Mouse (Mus musculus) liver, embryonic 12.5 days (tissue): ENCODE measurements around the gene Slfnl1. TPM values are rescaled to one million over a fixed set of nuclear protein-coding genes. Genes with fewer than 3 reads are reported as not detected.

Experiments used
- ATAC-seq: fragments of 200-750 bp; cut with Nextera tagmentation; 2 replicates; pipeline ENCODE4 v1.8.0; 2017; ENCODE audit warnings: moderate number of reproducible peaks, mild to moderate bottlenecking, moderate library complexity
- H3K27ac ChIP-seq: fragments of 300-500 bp; sonication (generic); 2 replicates; pipeline ENCODE4 v1.5.1; 2016; ENCODE audit warnings: mild to moderate bottlenecking
- H3K27me3 ChIP-seq: fragments of 300-500 bp; sonication (generic); replicated peaks from 2 replicates; pipeline ENCODE4 v1.6.1; 2016; ENCODE audit warnings: mild to moderate bottlenecking, moderate library complexity
- H3K36me3 ChIP-seq: fragments of 300-500 bp; sonication (generic); 2 replicates; pipeline ENCODE4 v1.6.1; 2016; ENCODE audit warnings: mild to moderate bottlenecking, moderate library complexity
- H3K4me1 ChIP-seq: fragments of 300-500 bp; sonication (generic); 2 replicates; pipeline ENCODE4 v1.6.1; 2016
- H3K4me2 ChIP-seq: fragments of 300-500 bp; sonication (generic); 2 replicates; pipeline ENCODE4 v1.6.1; 2016; ENCODE audit warnings: mild to moderate bottlenecking, moderate library complexity
- H3K4me3 ChIP-seq: fragments of 300-500 bp; sonication (generic); 2 replicates; pipeline ENCODE4 v1.5.1; 2016; ENCODE audit warnings: mild to moderate bottlenecking, moderate library complexity
- H3K9ac ChIP-seq: fragments of 300-500 bp; sonication (generic); 2 replicates; pipeline ENCODE4 v1.6.1; 2016; ENCODE audit warnings: mild to moderate bottlenecking, moderate library complexity
- H3K9me3 ChIP-seq: fragments of 300-500 bp; sonication (generic); replicated peaks from 2 replicates; pipeline ENCODE4 v1.6.1; 2016; ENCODE audit warnings: mild to moderate bottlenecking, moderate library complexity
- WGBS: fragments of 180-500 bp; shearing (Covaris S2); methylation state at CpG from one replicate; pipeline ENCODE4 v1.1.7; 2016; ENCODE audit not compliant: insufficient replicate concordance; 5-methylcytosine and 5-hydroxymethylcytosine counted together
- polyA plus RNA-seq: library from polyadenylated mRNA; unstranded; fragments of >200 nt; fragmentation: Nextera tagmentation; extraction: Ambion mirVana; gene quantifications from 2 replicates; pipeline ENCODE4 v1.2.1, GENCODE M21; 2016

Slfnl1 gene
- polyA plus RNA-seq, 1 experiment from 2014 or later = not detected

DNA sequence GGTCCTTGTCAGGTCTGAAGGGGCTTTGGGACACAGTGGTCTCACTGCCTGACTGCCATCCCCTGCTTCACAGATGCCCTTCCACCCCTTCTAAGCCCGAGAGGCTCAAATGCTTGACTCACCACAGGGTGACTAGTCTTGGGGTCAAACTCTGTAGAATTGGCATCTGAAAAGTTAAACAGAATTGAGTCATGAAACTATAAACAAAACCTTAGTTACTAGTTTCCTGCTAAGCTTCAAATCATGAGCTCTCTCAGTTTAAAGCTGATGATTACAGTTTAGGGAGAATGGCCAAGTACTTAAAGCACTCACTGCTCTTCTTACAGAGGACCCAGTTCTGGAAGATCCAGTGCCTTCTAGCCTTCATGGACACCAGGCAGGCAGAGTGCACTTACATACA, 12.9 kb downstream of the Slfnl1 start:
- Histone ChIP-seq H3K9me3 (no peaks in the 10 kb centered on the region), H3K27ac (no peak overlapping the region), H3K4me2 (no peak overlapping the region), H3K4me1 (no peaks in the 10 kb centered on the region), H3K9ac (no peak overlapping the region), H3K36me3 (peaks cover 100% of the 10 kb centered on the region), H3K4me3 (no peak overlapping the region), H3K27me3 (no peaks in the 10 kb centered on the region)
- 67% methylated on average over 1 of the region's 1 CpGs for WGBS
- no peak for ATAC-seq

DNA sequence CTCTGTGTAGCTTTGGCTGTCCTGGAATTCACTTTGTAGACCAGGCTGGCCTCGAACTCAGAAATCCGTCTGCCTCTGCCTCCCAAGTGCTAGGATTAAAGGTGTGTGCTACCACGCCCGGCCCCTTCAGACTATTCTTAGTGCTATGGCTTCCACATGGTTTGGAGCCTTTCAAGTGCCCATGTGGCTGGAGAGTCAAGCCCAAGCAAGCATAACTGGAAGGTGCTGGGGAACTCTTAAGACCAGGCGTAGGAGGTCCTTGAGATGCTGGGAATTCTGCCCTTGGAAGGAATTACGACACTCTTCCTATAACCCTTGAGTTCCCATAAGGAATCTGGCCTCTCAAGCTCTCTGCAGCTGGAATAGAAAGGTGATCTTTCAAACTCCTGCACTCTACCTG, 24.6 kb downstream of the Slfnl1 start:
- Histone ChIP-seq H3K9ac (no peak overlapping the region), H3K27me3 (no peaks in the 10 kb centered on the region), H3K4me3 (no peak overlapping the region), H3K36me3 (peaks cover 97% of the 10 kb centered on the region), H3K9me3 (no peaks in the 10 kb centered on the region), H3K27ac (no peak overlapping the region), H3K4me2 (no peak overlapping the region), H3K4me1 (0 out of 2 replicates have a peak, but pooled peaks cover 2% of the 10 kb centered on the region)
- WGBS = 85% methylated on average over 6 of the region's 6 CpGs
- no peak for ATAC-seq

DNA sequence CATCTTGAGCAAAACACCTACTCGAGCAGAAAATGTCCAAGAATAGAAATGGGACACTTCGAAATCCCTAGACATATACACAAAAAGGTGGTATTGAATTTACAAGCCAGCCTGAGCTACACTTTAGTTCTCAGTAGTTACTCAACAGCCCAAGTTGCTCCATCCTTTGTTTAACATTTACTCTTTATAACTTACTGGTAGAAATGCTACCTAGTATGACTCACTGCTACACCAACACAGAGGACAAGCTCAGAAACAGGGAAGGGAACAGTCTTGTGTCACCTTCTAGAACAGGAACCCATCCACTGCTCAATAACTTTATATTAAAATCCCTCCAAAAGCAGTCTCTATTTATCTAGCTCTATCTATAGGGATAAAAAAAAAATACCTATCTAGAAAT, 33.7 kb downstream of the Slfnl1 start:
- H3K9ac ChIP-seq = no peak overlapping the region
- 78% methylated on average over 2 of the region's 2 CpGs for WGBS
- H3K27me3 ChIP-seq = no peaks in the 10 kb centered on the region
- H3K4me3 ChIP-seq = no peak overlapping the region
- peaks cover 63% of the 10 kb centered on the region for H3K36me3 ChIP-seq
- H3K4me2 ChIP-seq = no peak overlapping the region
- no peak for ATAC-seq
- H3K9me3 ChIP-seq = no peaks in the 10 kb centered on the region
- H3K27ac ChIP-seq = no peak overlapping the region
- peaks cover 34% of the 10 kb centered on the region for H3K4me1 ChIP-seq

DNA sequence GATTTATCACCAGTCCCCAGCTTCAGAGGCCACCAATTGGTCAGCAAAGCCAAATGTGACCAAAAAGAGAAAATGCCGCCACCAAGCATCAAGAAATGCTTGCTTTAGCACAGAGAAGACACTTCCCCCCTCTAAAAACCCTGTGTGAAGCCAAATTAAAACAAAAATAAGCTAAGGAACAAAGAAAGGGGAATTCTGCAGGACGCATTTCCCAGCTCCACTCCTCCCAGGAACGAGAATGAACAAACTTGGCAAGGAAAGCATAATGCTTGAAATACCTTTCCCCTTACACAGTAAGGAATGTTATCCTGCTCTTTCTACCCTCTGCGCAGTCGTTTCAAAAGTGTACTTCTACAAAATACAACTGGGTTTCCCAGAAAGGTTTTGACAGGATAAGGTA, 36.0 kb downstream of the Slfnl1 start:
- Histone ChIP-seq H3K27ac (peak overlapping the region; percentile 45), H3K9me3 (no peaks in the 10 kb centered on the region), H3K36me3 (peaks cover 40% of the 10 kb centered on the region), H3K4me3 (peak overlapping the region; percentile 86), H3K9ac (peak overlapping the region; percentile 90), H3K4me2 (peak overlapping the region; percentile 99), H3K4me1 (peaks cover 43% of the 10 kb centered on the region), H3K27me3 (no peaks in the 10 kb centered on the region)
- 54% methylated on average over 5 of the region's 5 CpGs for WGBS
- ATAC-seq = no peak

DNA sequence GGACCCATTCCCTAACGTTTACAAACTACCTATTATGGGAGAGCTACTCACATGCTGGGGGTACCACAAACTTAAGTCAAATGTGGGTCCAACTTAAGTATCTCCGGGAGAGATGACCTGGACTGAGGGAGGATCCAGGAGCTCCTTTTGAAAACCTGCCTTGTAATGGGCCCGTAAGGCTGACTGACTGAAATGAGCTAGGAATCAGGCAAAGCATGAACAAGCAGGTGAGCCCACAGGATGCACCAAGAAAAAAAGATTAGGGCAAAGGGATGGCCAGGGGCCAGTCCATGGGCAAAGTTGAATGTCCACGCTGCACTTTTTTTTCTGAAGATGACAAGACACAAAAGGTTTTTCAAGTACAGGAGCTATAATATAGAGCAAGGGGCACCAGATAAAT, 37.0 kb downstream of the Slfnl1 start:
- H3K9me3 ChIP-seq = no peaks in the 10 kb centered on the region
- peak overlapping the region; percentile 86 for H3K4me3 ChIP-seq
- peak overlapping the region; percentile 99 for H3K4me2 ChIP-seq
- peaks cover 43% of the 10 kb centered on the region for H3K4me1 ChIP-seq
- peaks cover 30% of the 10 kb centered on the region for H3K36me3 ChIP-seq
- WGBS = 6% methylated on average over 4 of the region's 4 CpGs
- H3K9ac ChIP-seq = peak overlapping the region; percentile 90
- H3K27ac ChIP-seq = peak overlapping the region; percentile 55
- no peak for ATAC-seq
- no peaks in the 10 kb centered on the region for H3K27me3 ChIP-seq

DNA sequence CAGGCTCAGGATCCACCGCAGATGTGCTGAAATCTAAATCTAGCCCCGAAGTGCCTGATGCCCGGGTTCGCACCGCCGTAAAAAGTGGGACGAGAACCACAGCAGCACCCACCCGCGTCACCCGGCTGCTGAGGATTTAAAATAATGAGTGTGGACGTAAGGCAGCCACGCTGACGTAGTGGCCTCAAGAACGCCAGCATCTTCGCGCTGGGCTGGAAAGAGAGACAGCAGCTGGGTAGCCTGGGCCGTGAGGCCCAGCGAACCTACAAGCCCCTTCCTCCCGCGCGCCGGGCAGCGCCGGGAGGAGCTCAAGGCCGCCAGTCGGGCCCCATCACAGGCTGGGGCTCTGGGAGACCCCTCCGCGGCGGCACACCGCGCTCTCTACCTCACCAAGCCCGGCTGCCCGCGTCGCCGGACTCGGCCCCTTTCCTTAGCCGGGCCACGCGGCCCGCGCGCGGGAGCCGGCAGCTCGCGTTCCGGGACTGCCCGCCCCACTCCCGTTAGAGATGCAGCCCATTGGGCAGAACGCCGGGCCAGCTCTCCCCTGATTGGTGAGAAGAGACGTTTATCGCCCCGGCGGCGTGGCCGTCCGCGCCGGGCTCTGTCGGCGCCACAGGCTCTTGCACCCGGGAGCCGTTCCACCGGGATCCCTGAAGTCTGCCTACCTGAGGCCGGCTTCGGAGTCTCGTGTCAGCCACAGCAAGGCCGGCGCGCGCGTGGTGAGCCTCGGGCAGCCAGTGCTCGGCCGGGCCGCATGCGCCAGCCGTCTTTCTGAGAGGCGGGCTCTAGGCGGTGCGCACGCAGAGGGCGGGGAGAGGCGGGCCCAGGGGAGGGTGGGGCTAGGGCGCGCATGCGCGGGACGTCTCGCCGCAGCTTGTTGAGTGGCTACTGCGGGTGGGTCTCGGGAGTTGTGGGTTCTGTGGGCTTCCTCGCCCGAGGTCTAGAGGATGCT, 37.7 kb downstream of the Slfnl1 start, which contains the start of gene Ctps:
Gene Ctps (minus strand): TSS at position 791 of the 952 bp plus-strand sequence.
- peak; percentile 97 for ATAC-seq
- Histone ChIP-seq H3K4me2 (peak within 1 kb of the TSS; percentile 99), H3K4me3 (peak within 1 kb of the TSS; percentile 86), H3K36me3 (peaks cover 23% of the 10 kb centered on the region), H3K4me1 (peaks cover 43% of the 10 kb centered on the region), H3K9me3 (no peaks in the 10 kb centered on the region), H3K27ac (peak within 1 kb of the TSS; percentile 89), H3K9ac (peak within 1 kb of the TSS; percentile 90), H3K27me3 (no peaks in the 10 kb centered on the region)
- WGBS = 2% methylated on average over 94 of the region's 97 CpGs

DNA sequence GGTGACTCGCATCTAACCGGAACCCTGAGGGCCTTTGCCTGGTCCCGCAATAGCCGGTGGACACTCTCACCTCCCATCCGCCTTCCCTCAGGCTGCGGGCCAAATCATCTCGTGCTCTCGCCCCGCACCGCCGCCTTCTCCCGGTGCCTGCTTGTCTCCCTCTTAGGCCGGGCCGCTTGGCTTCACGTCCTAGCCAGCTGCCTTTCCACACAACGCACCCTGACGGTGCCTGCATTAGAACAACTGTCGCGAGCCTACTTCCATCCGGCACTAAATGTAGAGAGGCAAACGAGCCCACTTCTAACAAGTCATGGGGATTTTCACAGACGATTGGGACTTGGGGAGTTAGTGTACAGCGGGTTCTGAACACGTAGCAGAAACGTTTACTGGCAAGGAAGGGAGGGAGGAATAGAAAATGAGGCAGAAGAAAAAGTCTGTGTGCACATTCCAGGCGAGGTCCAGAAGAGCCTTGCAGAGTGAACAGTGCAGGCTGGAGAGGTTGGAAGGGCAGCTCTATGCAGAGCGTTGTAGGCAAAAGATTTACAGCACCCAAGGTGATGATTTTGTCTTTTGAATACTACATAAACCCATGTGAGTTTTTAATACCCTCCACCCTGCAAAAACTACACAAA, 38.5 kb downstream of the Slfnl1 start:
- Histone ChIP-seq H3K27me3 (no peaks in the 10 kb centered on the region), H3K4me1 (peaks cover 43% of the 10 kb centered on the region), H3K36me3 (peaks cover 15% of the 10 kb centered on the region), H3K27ac (peak overlapping the region; percentile 89), H3K9me3 (no peaks in the 10 kb centered on the region), H3K4me3 (peak overlapping the region; percentile 86), H3K4me2 (peak overlapping the region; percentile 99), H3K9ac (peak overlapping the region; percentile 90)
- ATAC-seq = peak; percentile 67
- WGBS = 3% methylated on average over 27 of the region's 27 CpGs

DNA sequence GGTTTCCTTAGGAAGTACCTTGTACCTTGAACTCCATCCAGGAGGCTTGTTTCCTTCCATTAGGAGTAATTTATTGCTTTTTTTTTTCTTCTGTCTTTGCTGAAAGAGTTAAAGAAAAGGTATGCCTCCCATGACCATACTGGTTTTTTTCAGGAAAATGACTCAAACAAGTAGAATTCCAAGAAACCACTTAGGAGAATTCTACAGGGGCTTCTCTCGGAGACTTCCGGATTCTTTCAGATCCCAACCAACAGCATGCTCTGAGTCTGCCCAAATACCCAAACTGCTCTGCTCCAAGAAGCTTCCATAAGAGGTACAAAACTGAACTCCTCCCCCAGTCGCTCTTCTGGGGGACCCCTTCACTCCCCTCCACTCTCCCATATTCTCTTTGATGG, 39.0 kb downstream of the Slfnl1 start:
- H3K9ac ChIP-seq = peak overlapping the region; percentile 90

DNA sequence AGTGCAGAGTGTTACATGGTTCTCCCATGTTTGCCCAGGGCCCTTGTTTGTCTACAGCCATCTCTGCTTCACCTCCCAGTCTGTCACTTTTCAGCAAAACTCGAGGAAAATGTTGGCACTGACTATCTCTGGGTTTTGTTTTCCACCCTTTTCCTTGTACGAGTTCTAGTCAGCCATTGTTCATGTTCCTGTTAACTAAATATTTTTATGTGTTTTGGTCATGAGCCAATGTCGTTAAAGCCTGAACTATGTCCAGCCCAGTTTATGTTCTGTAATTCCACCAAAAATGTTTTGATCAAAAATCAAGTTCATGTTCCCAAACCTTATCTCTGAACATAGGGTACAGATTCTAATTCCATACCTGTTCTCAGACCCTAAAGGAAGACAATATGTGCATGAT, 39.7 kb downstream of the Slfnl1 start:
- Histone ChIP-seq H3K27me3 (no peaks in the 10 kb centered on the region), H3K4me2 (0 out of 2 replicates have a peak overlapping the region, but pooled peaks have one; percentile 99), H3K27ac (no peak overlapping the region), H3K4me1 (peaks cover 37% of the 10 kb centered on the region), H3K36me3 (peaks cover 5% of the 10 kb centered on the region), H3K4me3 (no peak overlapping the region), H3K9me3 (no peaks in the 10 kb centered on the region), H3K9ac (no peak overlapping the region)
- ATAC-seq = no peak
- 65% methylated on average over 3 of the region's 3 CpGs for WGBS

More for the DNA sequence above, 39.0 kb downstream of the Slfnl1 start:
- 66% methylated on average over 3 of the region's 3 CpGs for WGBS
- ATAC-seq = no peak
- Histone ChIP-seq H3K36me3 (peaks cover 12% of the 10 kb centered on the region), H3K4me2 (peak overlapping the region; percentile 99), H3K27ac (no peak overlapping the region; the same call in 1 of the 2 replicates), H3K4me3 (peak overlapping the region; percentile 86), H3K4me1 (peaks cover 43% of the 10 kb centered on the region), H3K27me3 (no peaks in the 10 kb centered on the region), H3K9me3 (no peaks in the 10 kb centered on the region)

DNA sequence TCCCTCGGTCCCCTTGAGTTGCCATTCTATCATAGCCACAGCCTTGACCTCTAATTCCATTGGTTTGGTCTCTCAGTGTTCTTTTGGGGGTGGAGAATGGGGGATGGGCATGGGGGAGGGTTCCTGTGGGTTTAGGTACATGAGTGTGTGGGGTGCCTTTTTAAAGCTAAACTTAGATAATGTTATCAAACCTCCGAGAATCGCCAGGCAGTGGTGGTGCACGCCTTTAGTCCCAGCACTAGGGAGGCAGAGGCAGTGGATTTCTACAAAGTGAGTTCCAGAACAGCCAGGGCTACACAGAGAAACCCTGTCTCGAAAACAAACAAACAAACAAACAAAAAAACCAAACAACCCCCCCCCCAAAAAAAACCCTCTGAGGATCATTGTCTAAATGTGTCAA, 48.9 kb downstream of the Slfnl1 start:
- WGBS = 32% methylated on average over 5 of the region's 5 CpGs
- Histone ChIP-seq H3K27me3 (peaks cover 11% of the 10 kb centered on the region), H3K9me3 (no peaks in the 10 kb centered on the region), H3K9ac (no peak overlapping the region), H3K4me3 (no peak overlapping the region), H3K4me2 (peak overlapping the region; percentile 29), H3K4me1 (peaks cover 15% of the 10 kb centered on the region), H3K36me3 (no peaks in the 10 kb centered on the region), H3K27ac (no peak overlapping the region)
- peak; percentile 84 for ATAC-seq

DNA sequence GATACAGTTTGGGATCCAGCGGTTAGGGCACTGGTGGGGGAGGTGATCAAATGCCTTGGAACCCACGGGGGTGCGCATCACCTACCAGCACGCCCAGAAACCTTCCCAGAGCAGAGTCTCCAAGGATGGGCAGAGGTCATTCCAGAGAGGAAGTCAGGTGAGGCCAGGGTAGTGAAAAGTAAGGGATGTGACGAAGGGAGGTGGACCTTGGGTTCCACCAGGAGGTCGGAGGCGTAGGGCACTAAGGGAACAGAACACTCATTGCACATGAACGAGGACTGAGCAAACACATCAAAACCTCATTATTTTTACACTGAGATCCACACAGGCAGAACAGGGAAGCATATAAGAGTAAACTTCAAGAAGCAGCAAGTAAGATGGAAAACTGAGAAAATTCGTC, 49.7 kb downstream of the Slfnl1 start:
- peaks cover 16% of the 10 kb centered on the region for H3K27me3 ChIP-seq
- H3K36me3 ChIP-seq = no peaks in the 10 kb centered on the region
- 76% methylated on average over 9 of the region's 9 CpGs for WGBS
- H3K4me3 ChIP-seq = no peak overlapping the region
- no peak overlapping the region for H3K27ac ChIP-seq
- H3K4me1 ChIP-seq = peaks cover 15% of the 10 kb centered on the region
- no peak for ATAC-seq
- H3K9ac ChIP-seq = no peak overlapping the region
- H3K9me3 ChIP-seq = no peaks in the 10 kb centered on the region
- H3K4me2 ChIP-seq = no peak overlapping the region
